Mouse (Mus musculus) liver, postnatal 0 days (tissue): ENCODE measurements around the gene Slc6a8. TPM values are rescaled to one million over a fixed set of nuclear protein-coding genes. Genes with fewer than 3 reads are reported as not detected.

ENCODE experiments used
- ATAC-seq: fragments of 200-750 bp; cut with Nextera tagmentation; 2 replicates; pipeline ENCODE4 v1.8.0; 2017; ENCODE audit warnings: mild to moderate bottlenecking, moderate library complexity
- DNase-seq: peaks from one replicate; pipeline ENCODE4 v3.0.0-alpha.2; 2016
- H3K27ac ChIP-seq: fragments of 300-500 bp; sonication (generic); 2 replicates; pipeline ENCODE4 v1.5.1; 2014; ENCODE audit warnings: antibody characterized with exemption, moderate library complexity, mild to moderate bottlenecking, low read depth
- H3K27me3 ChIP-seq: fragments of 300-500 bp; sonication (generic); 2 replicates; pipeline ENCODE4 v1.6.1; 2014; ENCODE audit warnings: low read length, control low read depth, mixed read lengths; ENCODE audit not compliant: insufficient read depth
- H3K36me3 ChIP-seq: fragments of 300-500 bp; sonication (generic); replicated peaks from 2 replicates; pipeline ENCODE4 v1.6.1; 2014; ENCODE audit warnings: mild to moderate bottlenecking, control low read depth, low read length, moderate library complexity, mixed read lengths; ENCODE audit not compliant: insufficient read depth
- H3K4me1 ChIP-seq: fragments of 300-500 bp; sonication (generic); 2 replicates; pipeline ENCODE4 v1.6.1; 2014; ENCODE audit warnings: antibody characterized with exemption, mild to moderate bottlenecking, control low read depth; ENCODE audit not compliant: insufficient read depth
- H3K4me2 ChIP-seq: fragments of 300-500 bp; sonication (generic); 2 replicates; pipeline ENCODE4 v1.6.1; 2014; ENCODE audit warnings: low read depth, mild to moderate bottlenecking, low read length, moderate library complexity, mixed read lengths
- H3K4me3 ChIP-seq: fragments of 300-500 bp; sonication (generic); 2 replicates; pipeline ENCODE4 v1.5.1; 2014; ENCODE audit warnings: low read depth, low read length
- H3K9ac ChIP-seq: fragments of 300-500 bp; sonication (generic); replicated peaks from 2 replicates; pipeline ENCODE4 v1.6.1; 2014; ENCODE audit warnings: mild to moderate bottlenecking, moderate library complexity
- H3K9me3 ChIP-seq: fragments of 300-500 bp; sonication (generic); 2 replicates; pipeline ENCODE4 v1.6.1; 2016; ENCODE audit warnings: mild to moderate bottlenecking, control low read depth, low read length, mixed read lengths
- CTCF ChIP-seq: sonication (generic); IDR thresholded peaks from 2 replicates; pipeline ENCODE4 v1.5.1; 2016; ENCODE audit warnings: antibody characterized with exemption, low read depth
- EP300 ChIP-seq: IDR thresholded peaks from 2 replicates; pipeline ENCODE4 v1.6.1; 2016; ENCODE audit warnings: antibody characterized with exemption, low read depth, mild to moderate bottlenecking
- WGBS: fragments of 180-500 bp; shearing (Covaris S2); extraction: QIAGEN DNeasy Blood & Tissue Kit; methylation state at CpG from one replicate; pipeline ENCODE4 v1.1.7; 2014; ENCODE audit not compliant: insufficient replicate concordance; 5-methylcytosine and 5-hydroxymethylcytosine counted together
- polyA plus RNA-seq: library from polyadenylated mRNA; unstranded; fragments of >200 nt; fragmentation: Nextera tagmentation; extraction: Ambion mirVana; gene quantifications from 2 replicates; pipeline ENCODE4 v1.2.1, GENCODE M21; 2015

Gene Slc6a8
- polyA plus RNA-seq, 1 experiment from 2014 or later: 0.81 TPM

GRCm38 (mm10) chrX:73658936-73659574 is 13.9 kb upstream of the Slc6a8 start:
- H3K4me2 ChIP-seq: no peak overlapping the region; the same call in 1 of the 2 replicates
- H3K9me3 ChIP-seq: no peaks in the 10 kb centered on the region
- H3K36me3 ChIP-seq: no peaks in the 10 kb centered on the region
- H3K9ac ChIP-seq: no peak overlapping the region
- H3K27ac ChIP-seq: no peak overlapping the region
- no peak overlapping the region for H3K4me3 ChIP-seq
- WGBS: 70% methylated on average over 12 of the region's 13 CpGs
- H3K27me3 ChIP-seq: no peaks in the 10 kb centered on the region
- no peaks in the 10 kb centered on the region for H3K4me1 ChIP-seq
- no peak for DNase-seq
- ATAC-seq: no peak
- TF ChIP-seq CTCF: no peak
- TF ChIP-seq EP300: no peak

- Histone ChIP-seq H3K36me3 (no peaks in the 10 kb centered on the region), H3K4me2 (peak within 1 kb of the TSS; percentile 72), H3K9ac (no peak within 1 kb of the TSS), H3K27ac (no peak within 1 kb of the TSS), H3K4me3 (peak within 1 kb of the TSS; percentile 29), H3K9me3 (no peaks in the 10 kb centered on the region), H3K27me3 (no peaks in the 10 kb centered on the region), H3K4me1 (no peaks in the 10 kb centered on the region)
- TF ChIP-seq CTCF (no peak), EP300 (no peak)
- ATAC-seq: peak; percentile 19; the same call in 1 of the 2 replicates
- no peak for DNase-seq
- WGBS: 19% methylated on average over 28 of the region's 57 CpGs
Measured at GRCm38 (mm10) chrX:73659575-73660283, 13.2 kb upstream of the Slc6a8 start, which contains the start of gene Pnck. Pnck (minus strand) TSS chrX:73660117.

- H3K27me3 ChIP-seq: no peaks in the 10 kb centered on the region
- no peak for DNase-seq
- no peak overlapping the region for H3K9ac ChIP-seq
- H3K4me2 ChIP-seq: peak overlapping the region; percentile 72
- no peaks in the 10 kb centered on the region for H3K9me3 ChIP-seq
- no peak overlapping the region for H3K27ac ChIP-seq
- 51% methylated on average over 3 of the region's 3 CpGs for WGBS
- ATAC-seq: no peak
- H3K36me3 ChIP-seq: no peaks in the 10 kb centered on the region
- no peaks in the 10 kb centered on the region for H3K4me1 ChIP-seq
- TF ChIP-seq EP300 (no peak), CTCF (no peak)
- H3K4me3 ChIP-seq: peak overlapping the region; percentile 29; the same call in 1 of the 2 replicates
Measured at GRCm38 (mm10) chrX:73660284-73660665, 12.7 kb upstream of the Slc6a8 start.

GRCm38 (mm10) chrX:73663143-73663542 is 9.8 kb upstream of the Slc6a8 start:
- no peaks in the 10 kb centered on the region for H3K4me1 ChIP-seq
- ATAC-seq (no peak), DNase-seq (no peak)
- no peak overlapping the region for H3K27ac ChIP-seq
- H3K36me3 ChIP-seq: no peaks in the 10 kb centered on the region
- no peak overlapping the region for H3K4me3 ChIP-seq
- H3K4me2 ChIP-seq: no peak overlapping the region
- no peaks in the 10 kb centered on the region for H3K9me3 ChIP-seq
- H3K27me3 ChIP-seq: no peaks in the 10 kb centered on the region
- TF ChIP-seq CTCF (peak; percentile 35), EP300 (no peak)
- H3K9ac ChIP-seq: no peak overlapping the region

- 57% methylated on average over 4 of the region's 4 CpGs for WGBS
- no peaks in the 10 kb centered on the region for H3K36me3 ChIP-seq
- no peaks in the 10 kb centered on the region for H3K4me1 ChIP-seq
- no peak overlapping the region for H3K4me3 ChIP-seq
- H3K9ac ChIP-seq: no peak overlapping the region
- peak; percentile 56 for DNase-seq
- no peaks in the 10 kb centered on the region for H3K9me3 ChIP-seq
- ATAC-seq: peak; percentile 66
- peaks cover 8% of the 10 kb centered on the region for H3K27me3 ChIP-seq
- TF ChIP-seq CTCF: peak; percentile 62
- no peak for TF ChIP-seq EP300
- 0 out of 2 replicates have a peak overlapping the region, but pooled peaks have one; percentile 76 for H3K4me2 ChIP-seq
- H3K27ac ChIP-seq: no peak overlapping the region
Measured at GRCm38 (mm10) chrX:73672031-73672431, 919 bp upstream of the Slc6a8 start.

GRCm38 (mm10) chrX:73673619-73673967 is 643 bp downstream of the Slc6a8 start:
- DNase-seq (no peak), ATAC-seq (no peak)
- peak overlapping the region; percentile 41; the same call in 1 of the 2 replicates for H3K9ac ChIP-seq
- H3K27ac ChIP-seq: no peak overlapping the region
- no peaks in the 10 kb centered on the region for H3K4me1 ChIP-seq
- H3K4me2 ChIP-seq: peak overlapping the region; percentile 76
- WGBS: 35% methylated on average over 14 of the region's 42 CpGs
- peak overlapping the region; percentile 55 for H3K4me3 ChIP-seq
- TF ChIP-seq EP300: no peak
- no peak for TF ChIP-seq CTCF
- no peaks in the 10 kb centered on the region for H3K9me3 ChIP-seq
- H3K27me3 ChIP-seq: peaks cover 8% of the 10 kb centered on the region
- H3K36me3 ChIP-seq: no peaks in the 10 kb centered on the region
